Mouse (Mus musculus) hindbrain, embryonic 10.5 days (tissue): ENCODE data around the gene Lbx2. TPM values are rescaled to one million over a fixed set of nuclear protein-coding genes. Genes with fewer than 3 reads are reported as not detected.

Source experiments
- DNase-seq: peaks from one replicate; pipeline ENCODE4 v3.0.0-alpha.2; 2017; ENCODE audit warnings: low spot score
- H3K27ac ChIP-seq: fragments of 300-500 bp; sonication (generic); 2 replicates; pipeline ENCODE4 v1.5.1; 2016; ENCODE audit warnings: mild to moderate bottlenecking, moderate library complexity
- H3K27me3 ChIP-seq: fragments of 300-500 bp; sonication (generic); 2 replicates; pipeline ENCODE4 v1.6.1; 2016; ENCODE audit warnings: mild to moderate bottlenecking; ENCODE audit not compliant: poor library complexity, insufficient read depth, severe bottlenecking
- H3K36me3 ChIP-seq: fragments of 300-500 bp; sonication (generic); 2 replicates; pipeline ENCODE4 v1.6.1; 2016; ENCODE audit warnings: mild to moderate bottlenecking, moderate library complexity
- H3K4me1 ChIP-seq: fragments of 300-500 bp; sonication (generic); replicated peaks from 2 replicates; pipeline ENCODE4 v1.6.1; 2016; ENCODE audit warnings: mild to moderate bottlenecking
- H3K4me3 ChIP-seq: fragments of 300-500 bp; sonication (generic); 2 replicates; pipeline ENCODE4 v1.5.1; 2016; ENCODE audit warnings: mild to moderate bottlenecking, moderate library complexity
- H3K9me3 ChIP-seq: fragments of 300-500 bp; sonication (generic); 2 replicates; pipeline ENCODE4 v1.6.1; 2016; ENCODE audit warnings: mild to moderate bottlenecking, moderate library complexity
- WGBS: fragments of 180-500 bp; shearing (Covaris S2); methylation state at CpG from one replicate; pipeline ENCODE4 v1.1.7; 2016; 5-methylcytosine and 5-hydroxymethylcytosine counted together
- polyA plus RNA-seq: library from polyadenylated mRNA; unstranded; fragments of >200 nt; fragmentation: Nextera tagmentation; extraction: Ambion mirVana; gene quantifications from 2 replicates; pipeline ENCODE4 v1.2.1, GENCODE M21; 2016

Lbx2 gene
- polyA plus RNA-seq, 1 experiment from 2014 or later, result 0.39 TPM

- H3K27me3 ChIP-seq, result peaks cover 71% of the 10 kb centered on the region
- H3K9me3 ChIP-seq, result no peaks in the 10 kb centered on the region
- peak overlapping the region; percentile 98 for H3K27ac ChIP-seq
- DNase-seq, result peak; percentile 99
- peak overlapping the region; percentile 83 for H3K4me3 ChIP-seq
- peaks cover 33% of the 10 kb centered on the region for H3K36me3 ChIP-seq
- peaks cover 26% of the 10 kb centered on the region for H3K4me1 ChIP-seq
- WGBS, result under 1% methylated on average over 46 of the region's 46 CpGs
Observed at GRCm38 (mm10) chr6:83078324-83078858, 7.8 kb upstream of the Lbx2 start.

- Histone ChIP-seq H3K36me3 (peaks cover 33% of the 10 kb centered on the region), H3K9me3 (no peaks in the 10 kb centered on the region), H3K27me3 (peaks cover 71% of the 10 kb centered on the region), H3K4me1 (peaks cover 39% of the 10 kb centered on the region), H3K27ac (no peak overlapping the region), H3K4me3 (no peak overlapping the region)
- 91% methylated on average over 5 of the region's 5 CpGs for WGBS
- no peak for DNase-seq
Observed at GRCm38 (mm10) chr6:83080210-83080609, 6.0 kb upstream of the Lbx2 start.

- H3K4me1 ChIP-seq, result peaks cover 55% of the 10 kb centered on the region
- WGBS, result 6% methylated on average over 5 of the region's 5 CpGs
- H3K9me3 ChIP-seq, result no peaks in the 10 kb centered on the region
- H3K27me3 ChIP-seq, result peaks cover 80% of the 10 kb centered on the region
- H3K27ac ChIP-seq, result no peak overlapping the region
- peaks cover 33% of the 10 kb centered on the region for H3K36me3 ChIP-seq
- DNase-seq, result no peak
- no peak overlapping the region for H3K4me3 ChIP-seq
Observed at GRCm38 (mm10) chr6:83083497-83083896, 2.7 kb upstream of the Lbx2 start.

- Histone ChIP-seq H3K36me3 (peaks cover 33% of the 10 kb centered on the region), H3K27ac (no peak overlapping the region), H3K4me3 (no peak overlapping the region), H3K27me3 (peaks cover 89% of the 10 kb centered on the region), H3K4me1 (peaks cover 47% of the 10 kb centered on the region), H3K9me3 (no peaks in the 10 kb centered on the region)
- 3% methylated on average over 6 of the region's 6 CpGs for WGBS
- no peak for DNase-seq
Observed at GRCm38 (mm10) chr6:83084477-83084876, 1.7 kb upstream of the Lbx2 start.

- peak; percentile 58 for DNase-seq
- WGBS, result 1% methylated on average over 47 of the region's 47 CpGs
- peaks cover 42% of the 10 kb centered on the region for H3K4me1 ChIP-seq
Observed at GRCm38 (mm10) chr6:83087205-83087925, 1.2 kb downstream of the Lbx2 start.

GRCm38 (mm10) chr6:83087926-83088260 lies 1.7 kb downstream of the Lbx2 start:
- Histone ChIP-seq H3K9me3 (no peaks in the 10 kb centered on the region), H3K4me3 (peak overlapping the region; percentile 43), H3K36me3 (peaks cover under 1% of the 10 kb centered on the region; the same call in 1 of the 2 replicates), H3K27ac (no peak overlapping the region), H3K27me3 (peaks cover 92% of the 10 kb centered on the region), H3K4me1 (peaks cover 42% of the 10 kb centered on the region)
- DNase-seq, result no peak
- 4% methylated on average over 9 of the region's 9 CpGs for WGBS

More at GRCm38 (mm10) chr6:83087205-83087925, 1.2 kb downstream of the Lbx2 start:
- Histone ChIP-seq H3K27ac (no peak overlapping the region), H3K4me3 (peak overlapping the region; percentile 43), H3K9me3 (no peaks in the 10 kb centered on the region), H3K36me3 (peaks cover 6% of the 10 kb centered on the region; the same call in 1 of the 2 replicates), H3K27me3 (peaks cover 93% of the 10 kb centered on the region)

- no peak for DNase-seq
- 0 out of 2 replicates have a peak, but pooled peaks cover 5% of the 10 kb centered on the region for H3K9me3 ChIP-seq
- no peaks in the 10 kb centered on the region for H3K36me3 ChIP-seq
- no peak overlapping the region for H3K4me3 ChIP-seq
- WGBS, result 43% methylated on average over 6 of the region's 6 CpGs
- H3K4me1 ChIP-seq, result peaks cover 11% of the 10 kb centered on the region
- H3K27me3 ChIP-seq, result peaks cover 57% of the 10 kb centered on the region
- no peak overlapping the region for H3K27ac ChIP-seq
Observed at GRCm38 (mm10) chr6:83092416-83093127, 6.4 kb downstream of the Lbx2 start.

- H3K27ac ChIP-seq, result no peak overlapping the region
- peaks cover 35% of the 10 kb centered on the region for H3K27me3 ChIP-seq
- no peaks in the 10 kb centered on the region; the same call in 1 of the 2 replicates for H3K4me1 ChIP-seq
- H3K36me3 ChIP-seq, result no peaks in the 10 kb centered on the region
- WGBS, result 43% methylated on average over 6 of the region's 6 CpGs
- H3K4me3 ChIP-seq, result no peak overlapping the region
- 0 out of 2 replicates have a peak, but pooled peaks cover 5% of the 10 kb centered on the region for H3K9me3 ChIP-seq
- no peak for DNase-seq
Observed at GRCm38 (mm10) chr6:83095968-83096367, 9.8 kb downstream of the Lbx2 start.

GRCm38 (mm10) chr6:83098411-83098810 lies 12.2 kb downstream of the Lbx2 start:
- Histone ChIP-seq H3K36me3 (no peaks in the 10 kb centered on the region), H3K4me1 (peaks cover 20% of the 10 kb centered on the region), H3K27ac (no peak overlapping the region), H3K4me3 (no peak overlapping the region), H3K27me3 (peaks cover 33% of the 10 kb centered on the region), H3K9me3 (0 out of 2 replicates have a peak, but pooled peaks cover 5% of the 10 kb centered on the region)
- DNase-seq, result no peak
- WGBS, result 73% methylated on average over 2 of the region's 2 CpGs

- peak; percentile 84 for DNase-seq
- WGBS, result under 1% methylated on average over 25 of the region's 25 CpGs
Observed at GRCm38 (mm10) chr6:83101316-83101687, 15.1 kb downstream of the Lbx2 start, which contains the start of the genes Ccdc142 and Gm42688. Gene Ccdc142 (plus strand): TSS chr6:83101601. Gene Gm42688 (plus strand): TSS chr6:83101617.

GRCm38 (mm10) chr6:83101688-83102556 lies 15.8 kb downstream of the Lbx2 start:
- H3K9me3 ChIP-seq, result no peaks in the 10 kb centered on the region
- under 1% methylated on average over 74 of the region's 74 CpGs for WGBS
- H3K27ac ChIP-seq, result peak overlapping the region; percentile 86
- no peaks in the 10 kb centered on the region for H3K36me3 ChIP-seq
- H3K4me3 ChIP-seq, result peak overlapping the region; percentile 76
- DNase-seq, result peak; percentile 74
- peaks cover 25% of the 10 kb centered on the region for H3K27me3 ChIP-seq
- peaks cover 22% of the 10 kb centered on the region for H3K4me1 ChIP-seq

More at GRCm38 (mm10) chr6:83101316-83101687, 15.1 kb downstream of the Lbx2 start, which contains the start of the genes Ccdc142 and Gm42688:
- Histone ChIP-seq H3K27me3 (peaks cover 27% of the 10 kb centered on the region), H3K9me3 (no peaks in the 10 kb centered on the region), H3K4me1 (peaks cover 22% of the 10 kb centered on the region), H3K36me3 (no peaks in the 10 kb centered on the region), H3K27ac (peak within 1 kb of the TSS; percentile 86), H3K4me3 (peak within 1 kb of the TSS; percentile 76)

- no peak for DNase-seq
- H3K27me3 ChIP-seq, result peaks cover 25% of the 10 kb centered on the region
- peak overlapping the region; percentile 76 for H3K4me3 ChIP-seq
- no peak overlapping the region; the same call in 1 of the 2 replicates for H3K27ac ChIP-seq
- H3K36me3 ChIP-seq, result 0 out of 2 replicates have a peak, but pooled peaks cover 3% of the 10 kb centered on the region
- 41% methylated on average over 11 of the region's 11 CpGs for WGBS
- H3K4me1 ChIP-seq, result peaks cover 32% of the 10 kb centered on the region
- H3K9me3 ChIP-seq, result no peaks in the 10 kb centered on the region
Observed at GRCm38 (mm10) chr6:83103130-83103650, 17.0 kb downstream of the Lbx2 start.
